Mouse (Mus musculus): ENCODE results near the gene Cavin2. TPM values are rescaled to one million over a fixed set of nuclear protein-coding genes. Genes with fewer than 3 reads are reported as not detected.

Cavin2 gene
- polyA plus RNA-seq, 1 experiment from 2014 or later, result 107 TPM

Other genes with a start within 250 kb of the Cavin2 start
- 14.0 and 15.9 TPM in 2 replicates for gene Nabp1, start 189.3 kb downstream of the Cavin2 start, polyA plus RNA-seq (2014; fragmentation: Nextera tagmentation; extraction: Ambion mirVana)

Data from heart, embryonic 11.5 days (tissue).